Mouse (Mus musculus) lung, embryonic 15.5 days (tissue): ENCODE data around the gene Cyb5d1. TPM values are rescaled to one million over a fixed set of nuclear protein-coding genes. Genes with fewer than 3 reads are reported as not detected.

Experiments
- ATAC-seq: fragments of 200-750 bp; cut with Nextera tagmentation; 2 replicates; pipeline ENCODE4 v1.8.0; 2017; ENCODE audit warnings: moderate number of reproducible peaks, borderline replicate concordance; ENCODE audit not compliant: low FRiP score, low TSS enrichment; ENCODE audit errors: extremely low read depth
- H3K27ac ChIP-seq: fragments of 300-500 bp; sonication (generic); 2 replicates; pipeline ENCODE4 v1.5.1; 2015; ENCODE audit warnings: moderate library complexity, mild to moderate bottlenecking, inconsistent platforms
- H3K27me3 ChIP-seq: fragments of 300-500 bp; sonication (generic); 2 replicates; pipeline ENCODE4 v1.6.1; 2015; ENCODE audit warnings: inconsistent platforms
- H3K36me3 ChIP-seq: fragments of 300-500 bp; sonication (generic); 2 replicates; pipeline ENCODE4 v1.6.1; 2015; ENCODE audit warnings: inconsistent platforms
- H3K4me1 ChIP-seq: fragments of 300-500 bp; sonication (generic); 2 replicates; pipeline ENCODE4 v1.6.1; 2015; ENCODE audit warnings: inconsistent platforms
- H3K4me2 ChIP-seq: fragments of 300-500 bp; sonication (generic); 2 replicates; pipeline ENCODE4 v1.6.1; 2015; ENCODE audit warnings: inconsistent platforms, mild to moderate bottlenecking, moderate library complexity
- H3K4me3 ChIP-seq: fragments of 300-500 bp; sonication (generic); 2 replicates; pipeline ENCODE4 v1.5.1; 2015; ENCODE audit warnings: mild to moderate bottlenecking, inconsistent platforms
- H3K9ac ChIP-seq: fragments of 300-500 bp; sonication (generic); 2 replicates; pipeline ENCODE4 v1.6.1; 2015; ENCODE audit warnings: inconsistent platforms
- H3K9me3 ChIP-seq: fragments of 300-500 bp; sonication (generic); 2 replicates; pipeline ENCODE4 v1.6.1; 2016; ENCODE audit warnings: inconsistent platforms
- WGBS: fragments of 180-500 bp; shearing (Covaris S2); methylation state at CpG from one replicate; pipeline ENCODE4 v1.1.7; 2015; 5-methylcytosine and 5-hydroxymethylcytosine counted together
- polyA plus RNA-seq: library from polyadenylated mRNA; unstranded; fragments of >200 nt; fragmentation: Nextera tagmentation; extraction: Ambion mirVana; gene quantifications from 2 replicates; pipeline ENCODE4 v1.2.1, GENCODE M21; 2015

Gene Cyb5d1
- polyA plus RNA-seq, 1 experiment from 2014 or later, result 31.5 TPM

- Histone ChIP-seq H3K4me3 (no peak overlapping the region), H3K27me3 (no peaks in the 10 kb centered on the region), H3K4me2 (no peak overlapping the region), H3K9me3 (no peaks in the 10 kb centered on the region), H3K36me3 (peaks cover 56% of the 10 kb centered on the region), H3K9ac (no peak overlapping the region), H3K4me1 (peaks cover 21% of the 10 kb centered on the region), H3K27ac (no peak overlapping the region)
- 87% methylated on average over 16 of the region's 16 CpGs for WGBS
- no peak for ATAC-seq
Observed at GRCm38 (mm10) chr11:69406867-69407723, 11.7 kb upstream of the Cyb5d1 start.

DNA sequence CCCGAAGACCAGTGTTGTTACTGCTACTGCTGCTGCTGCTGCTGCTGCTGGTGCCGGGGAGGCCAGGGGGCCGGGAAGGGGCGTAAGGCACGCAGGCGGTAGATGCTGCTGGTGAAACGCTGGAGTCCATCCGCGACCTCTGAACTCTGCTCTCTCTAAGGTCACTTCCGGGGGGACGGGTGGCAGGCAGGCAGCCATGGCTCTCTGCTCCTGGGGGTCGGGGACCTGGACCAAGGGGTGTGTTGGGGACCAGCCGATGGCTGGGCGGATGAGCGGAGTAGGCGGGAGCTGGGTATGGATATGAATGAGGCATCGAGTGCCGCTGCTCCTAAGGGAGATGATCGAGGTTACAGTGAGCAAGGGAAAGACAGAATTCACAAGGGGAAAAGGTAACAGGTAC, 10.9 kb upstream of the Cyb5d1 start:
- H3K4me3 ChIP-seq, result no peak overlapping the region
- 83% methylated on average over 19 of the region's 19 CpGs for WGBS
- no peak overlapping the region for H3K9ac ChIP-seq
- no peak overlapping the region for H3K27ac ChIP-seq
- no peak for ATAC-seq
- no peaks in the 10 kb centered on the region for H3K27me3 ChIP-seq
- H3K4me1 ChIP-seq, result peaks cover 16% of the 10 kb centered on the region
- H3K36me3 ChIP-seq, result peaks cover 63% of the 10 kb centered on the region
- no peaks in the 10 kb centered on the region for H3K9me3 ChIP-seq
- no peak overlapping the region for H3K4me2 ChIP-seq

DNA sequence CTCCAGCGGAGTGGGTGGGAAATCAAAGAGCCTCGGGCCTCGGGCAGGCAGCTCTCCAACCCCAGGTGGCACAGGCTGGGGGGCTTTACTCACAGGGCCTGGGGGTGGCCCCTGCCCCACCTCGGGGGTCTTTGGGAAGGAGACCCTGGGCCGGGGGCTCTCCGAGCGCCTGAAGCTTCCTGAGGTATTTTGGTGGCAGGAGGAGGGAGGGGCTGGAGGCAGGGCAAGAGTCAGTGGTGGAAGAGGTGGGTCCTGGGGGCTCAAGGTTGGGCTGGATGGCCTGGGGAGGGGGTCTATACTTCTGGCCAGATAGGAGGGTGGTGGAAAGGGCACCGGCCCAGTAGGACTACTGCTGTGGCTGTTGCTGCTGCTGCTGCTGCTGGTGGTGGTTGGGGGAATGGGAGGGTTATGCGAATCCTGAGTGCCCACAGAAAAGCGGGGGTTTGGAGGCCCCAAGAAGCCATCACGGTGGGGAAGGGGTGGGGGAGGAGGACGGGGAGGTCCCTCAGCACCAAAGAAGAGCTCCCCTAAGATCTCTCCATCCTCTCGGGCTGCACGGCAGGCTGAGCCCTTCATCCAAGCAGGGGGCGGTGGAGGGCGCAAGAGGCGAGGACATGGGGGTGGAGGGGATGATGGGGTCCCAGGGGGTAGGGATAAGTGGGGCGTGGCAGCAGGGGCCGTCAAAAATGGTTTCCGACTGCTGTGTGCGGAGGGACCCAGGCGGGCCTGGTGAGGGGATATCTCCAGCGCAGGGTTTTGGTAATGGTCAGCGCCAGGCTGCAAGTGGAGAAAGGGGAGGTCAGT, 10.2 kb upstream of the Cyb5d1 start:
- Histone ChIP-seq H3K4me2 (no peak overlapping the region), H3K27me3 (no peaks in the 10 kb centered on the region), H3K4me3 (no peak overlapping the region), H3K4me1 (peaks cover 16% of the 10 kb centered on the region), H3K27ac (no peak overlapping the region), H3K36me3 (peaks cover 69% of the 10 kb centered on the region), H3K9ac (no peak overlapping the region), H3K9me3 (no peaks in the 10 kb centered on the region)
- no peak for ATAC-seq
- 87% methylated on average over 24 of the region's 24 CpGs for WGBS

DNA sequence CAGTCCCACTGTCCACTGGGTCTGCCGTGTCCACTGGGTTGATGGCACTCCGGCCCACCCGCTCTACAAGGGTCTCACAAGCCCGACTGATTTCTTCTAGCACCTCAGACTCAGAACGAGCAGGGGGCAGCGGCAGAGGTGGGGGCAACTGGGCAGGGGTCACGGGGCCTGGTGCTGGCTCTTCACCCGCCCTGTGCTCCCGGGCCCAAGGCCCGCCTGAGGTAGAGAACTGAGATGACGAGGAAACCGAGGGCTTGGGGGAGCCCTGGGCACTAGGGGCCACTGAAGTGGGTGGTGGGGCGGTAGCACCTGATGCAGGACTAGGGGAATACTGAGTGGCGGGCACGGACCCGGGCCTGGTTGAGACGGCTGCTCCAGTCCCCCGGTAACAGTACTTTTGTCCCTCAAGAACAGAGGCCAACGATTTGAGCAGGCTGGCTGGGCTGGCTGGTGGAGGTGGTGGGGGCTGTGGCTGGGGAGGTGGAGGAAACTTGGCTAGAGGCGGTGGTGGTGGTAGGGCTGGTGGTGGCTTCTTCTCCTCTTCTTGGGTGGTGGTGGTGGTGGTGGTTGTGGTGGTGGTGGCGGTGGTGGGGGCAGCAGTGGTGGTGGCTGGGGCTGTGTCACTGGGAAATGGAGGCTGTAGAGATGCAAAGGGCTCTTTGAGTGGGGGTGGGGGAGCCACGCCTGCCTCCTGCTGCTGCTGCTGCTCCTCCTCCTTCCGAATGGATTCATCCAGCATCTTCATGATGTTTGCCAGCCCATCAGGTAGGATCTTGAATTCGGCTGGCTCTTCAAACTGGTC, 9.4 kb upstream of the Cyb5d1 start:
- WGBS, result 89% methylated on average over 23 of the region's 24 CpGs
- Histone ChIP-seq H3K36me3 (peaks cover 77% of the 10 kb centered on the region), H3K4me3 (no peak overlapping the region), H3K9me3 (no peaks in the 10 kb centered on the region), H3K9ac (no peak overlapping the region), H3K27ac (no peak overlapping the region), H3K4me1 (peaks cover 20% of the 10 kb centered on the region), H3K27me3 (no peaks in the 10 kb centered on the region), H3K4me2 (no peak overlapping the region)
- ATAC-seq, result no peak

DNA sequence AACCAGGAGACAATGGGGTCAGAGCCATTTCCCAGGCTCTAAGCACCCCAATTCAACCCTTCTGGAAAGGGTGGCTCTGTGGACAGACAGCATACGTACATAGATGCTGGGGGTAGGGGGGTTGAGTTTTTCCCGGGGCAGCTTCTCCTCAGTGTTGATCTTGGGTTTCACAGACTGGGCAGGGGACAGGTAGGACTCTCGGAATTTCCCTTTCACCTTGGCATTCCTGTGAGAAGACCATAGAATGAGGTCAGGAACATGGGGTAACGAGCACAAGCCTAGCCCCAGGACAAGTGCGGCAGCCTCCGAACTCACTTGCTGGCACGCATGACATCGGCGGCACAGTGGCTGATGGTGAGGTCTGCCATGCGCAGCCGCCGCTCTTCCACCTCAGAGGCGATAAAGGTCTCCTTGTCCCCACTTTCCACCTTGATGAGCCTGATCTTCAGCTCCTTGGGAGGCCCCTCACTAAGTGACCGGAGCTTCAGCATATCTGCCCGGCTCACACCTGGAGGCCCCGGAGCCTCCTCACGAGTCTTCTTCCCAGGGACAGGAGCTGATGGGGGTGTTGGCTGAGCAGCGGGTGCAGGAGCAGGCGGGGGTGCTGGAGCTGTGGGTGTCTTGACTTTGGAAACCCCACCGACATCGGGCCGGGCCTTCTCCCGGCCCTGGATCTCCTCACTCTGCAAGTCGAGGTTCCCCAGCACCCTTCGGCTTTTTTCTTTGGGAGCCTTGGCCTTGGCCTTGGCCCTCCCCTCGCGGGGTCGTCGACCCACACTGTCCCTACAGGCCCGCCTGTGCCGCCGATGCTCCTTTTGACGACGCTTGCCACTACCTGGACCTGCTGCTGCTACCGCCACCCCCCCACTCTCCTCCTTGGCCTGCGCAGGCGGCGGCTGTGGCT, 8.5 kb upstream of the Cyb5d1 start:
- Histone ChIP-seq H3K4me2 (no peak overlapping the region), H3K4me3 (no peak overlapping the region), H3K27ac (no peak overlapping the region), H3K9me3 (no peaks in the 10 kb centered on the region), H3K9ac (no peak overlapping the region), H3K4me1 (peaks cover 24% of the 10 kb centered on the region), H3K27me3 (no peaks in the 10 kb centered on the region), H3K36me3 (peaks cover 77% of the 10 kb centered on the region)
- ATAC-seq, result no peak
- 89% methylated on average over 38 of the region's 38 CpGs for WGBS

GRCm38 (mm10) chr11:69401987-69402386, 6.6 kb upstream of the Cyb5d1 start:
- no peak overlapping the region for H3K9ac ChIP-seq
- peaks cover 30% of the 10 kb centered on the region for H3K4me1 ChIP-seq
- ATAC-seq, result no peak
- WGBS, result 82% methylated on average over 12 of the region's 12 CpGs
- H3K4me3 ChIP-seq, result no peak overlapping the region
- no peak overlapping the region for H3K27ac ChIP-seq
- no peak overlapping the region for H3K4me2 ChIP-seq
- peaks cover 66% of the 10 kb centered on the region for H3K36me3 ChIP-seq
- H3K9me3 ChIP-seq, result no peaks in the 10 kb centered on the region
- no peaks in the 10 kb centered on the region for H3K27me3 ChIP-seq

GRCm38 (mm10) chr11:69401210-69401637, 5.8 kb upstream of the Cyb5d1 start:
- Histone ChIP-seq H3K4me2 (no peak overlapping the region), H3K4me3 (no peak overlapping the region), H3K4me1 (peaks cover 36% of the 10 kb centered on the region), H3K27me3 (no peaks in the 10 kb centered on the region), H3K36me3 (peaks cover 59% of the 10 kb centered on the region), H3K27ac (no peak overlapping the region), H3K9ac (no peak overlapping the region), H3K9me3 (no peaks in the 10 kb centered on the region)
- ATAC-seq, result peak; percentile 75
- WGBS, result 19% methylated on average over 22 of the region's 22 CpGs

DNA sequence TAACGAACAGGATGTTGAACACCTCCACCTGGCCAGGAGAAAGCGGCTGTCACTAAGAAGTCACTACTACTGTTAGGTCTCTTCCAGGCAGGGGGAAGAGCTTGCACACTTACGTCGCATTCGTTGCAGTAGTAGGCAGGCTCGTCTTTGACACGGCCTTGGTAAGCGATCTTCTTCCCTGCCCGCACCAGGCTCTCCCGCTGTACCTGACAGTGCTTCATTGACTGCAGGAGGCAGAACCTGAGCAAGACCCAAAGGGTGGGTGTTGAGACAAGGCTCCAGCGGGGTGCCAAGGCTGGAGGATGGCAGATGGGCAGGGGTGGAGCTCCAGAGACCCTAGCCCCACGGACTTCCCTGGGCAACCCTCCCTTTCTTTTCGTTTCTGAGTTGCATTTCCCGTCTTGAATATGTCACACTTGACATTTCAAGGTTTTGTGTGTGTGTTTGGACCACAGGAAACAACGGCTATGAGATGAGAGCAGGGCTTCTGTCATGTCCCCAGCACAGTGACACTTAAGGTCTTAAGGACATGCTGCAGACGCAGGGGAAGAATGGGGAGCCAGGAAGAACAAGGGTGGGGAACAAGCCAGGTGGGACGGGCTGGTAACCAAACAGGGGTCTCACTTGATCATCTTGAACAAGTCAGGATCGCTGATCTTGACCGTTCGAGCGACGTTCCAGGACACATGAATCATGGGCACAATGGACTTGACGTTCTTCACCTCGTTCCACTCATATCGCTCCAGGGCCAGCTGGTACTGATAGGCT, 4.8 kb upstream of the Cyb5d1 start:
- WGBS, result 75% methylated on average over 25 of the region's 25 CpGs
- H3K4me1 ChIP-seq, result peaks cover 36% of the 10 kb centered on the region
- no peaks in the 10 kb centered on the region for H3K9me3 ChIP-seq
- H3K36me3 ChIP-seq, result peaks cover 49% of the 10 kb centered on the region
- no peak overlapping the region for H3K9ac ChIP-seq
- H3K27ac ChIP-seq, result 0 out of 2 replicates have a peak overlapping the region, but pooled peaks have one; percentile 11
- H3K4me2 ChIP-seq, result peak overlapping the region; percentile 45
- peak overlapping the region; percentile 11 for H3K4me3 ChIP-seq
- ATAC-seq, result no peak
- H3K27me3 ChIP-seq, result no peaks in the 10 kb centered on the region

DNA sequence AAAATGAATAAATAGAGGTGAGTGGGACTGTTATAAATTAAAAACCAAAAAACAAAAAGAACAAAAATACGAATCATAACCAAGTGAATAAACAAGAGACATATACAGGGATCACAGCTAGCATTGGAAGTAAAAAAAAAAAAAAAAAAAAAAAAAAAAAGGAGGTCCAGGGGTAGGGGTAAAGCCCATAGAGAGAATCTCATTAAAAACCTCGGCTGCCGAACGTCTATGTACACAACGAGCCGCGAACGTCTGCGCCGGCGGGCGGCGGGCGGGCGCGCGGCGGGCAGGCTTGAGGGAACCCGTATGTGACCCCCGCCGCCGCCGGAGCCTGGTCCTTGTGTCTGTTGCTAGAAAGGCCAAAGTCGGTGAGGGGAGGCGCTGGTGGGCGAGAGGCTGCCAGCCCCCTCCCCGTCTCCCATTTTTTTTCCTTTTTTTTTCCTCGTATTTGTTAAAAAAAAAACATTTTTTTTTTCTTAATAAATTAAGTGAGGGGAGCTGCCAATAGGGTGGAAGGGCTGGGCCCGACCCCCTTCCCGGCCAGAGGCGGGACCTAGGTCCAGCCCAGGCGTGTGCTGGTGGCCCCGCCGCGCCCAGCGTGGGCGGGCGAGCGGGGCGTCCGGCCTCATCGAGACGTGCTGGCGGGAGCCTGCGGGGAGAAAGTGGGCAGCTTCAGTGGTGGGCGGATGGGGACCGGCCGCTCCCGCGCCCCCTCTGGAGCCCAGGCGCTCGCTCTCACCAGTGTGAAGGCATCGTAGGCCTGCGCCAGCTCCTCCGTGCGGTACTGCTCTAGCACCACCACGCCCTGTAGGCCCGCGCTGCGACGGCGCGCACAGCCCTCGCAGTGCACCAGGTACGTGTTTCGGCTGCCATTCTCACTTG, 4.0 kb upstream of the Cyb5d1 start:
- H3K27me3 ChIP-seq, result no peaks in the 10 kb centered on the region
- no peaks in the 10 kb centered on the region for H3K9me3 ChIP-seq
- 0 out of 2 replicates have a peak overlapping the region, but pooled peaks have one; percentile 11 for H3K27ac ChIP-seq
- peaks cover 36% of the 10 kb centered on the region for H3K4me1 ChIP-seq
- no peak overlapping the region for H3K9ac ChIP-seq
- no peak for ATAC-seq
- 28% methylated on average over 64 of the region's 66 CpGs for WGBS
- H3K4me2 ChIP-seq, result peak overlapping the region; percentile 68
- peaks cover 41% of the 10 kb centered on the region for H3K36me3 ChIP-seq
- peak overlapping the region; percentile 11 for H3K4me3 ChIP-seq
